Mouse (Mus musculus) megakaryocyte progenitor cell, adult 5-6 weeks (primary cell): ENCODE results near the gene Dexi. TPM values are rescaled to one million over a fixed set of nuclear protein-coding genes. Genes with fewer than 3 reads are reported as not detected.

ENCODE experiments used
- ATAC-seq: replicated peaks from 2 replicates; pipeline ENCODE4 v1.8.0; 2016; ENCODE audit warnings: mild to moderate bottlenecking, moderate TSS enrichment, inconsistent platforms; ENCODE audit not compliant: poor library complexity
- total RNA-seq, 2 experiments: library from RNA; stranded (forward) in 1 of 2; stranded (reverse) in 1 of 2; fragments of 157-497, 149-512 nt in 1 of 2; fragments of 200-1000 nt in 1 of 2; gene quantifications; 2 replicates each; pipeline versions ENCODE4 v1.2.3 to v1.2.4; 2015 to 2017

Gene Dexi
- total RNA-seq, 2 experiments from 2014 or later: 6.0 to 7.3 TPM

- peak; percentile 83 for ATAC-seq
Measured at GRCm38 (mm10) chr16:10501865-10502264, 41.0 kb downstream of the Dexi start.

- ATAC-seq: no peak
Measured at GRCm38 (mm10) chr16:10499122-10499521, 43.7 kb downstream of the Dexi start.

- ATAC-seq: no peak
Measured at GRCm38 (mm10) chr16:10498096-10498602, 44.7 kb downstream of the Dexi start.

GRCm38 (mm10) chr16:10495824-10496298 lies 47.0 kb downstream of the Dexi start:
- no peak for ATAC-seq

- ATAC-seq: no peak
Measured at GRCm38 (mm10) chr16:10492587-10492986, 50.3 kb downstream of the Dexi start.

GRCm38 (mm10) chr16:10491716-10492115 lies 51.1 kb downstream of the Dexi start:
- no peak for ATAC-seq

GRCm38 (mm10) chr16:10490503-10491150 lies 52.2 kb downstream of the Dexi start:
- no peak for ATAC-seq

GRCm38 (mm10) chr16:10489904-10490457 lies 52.9 kb downstream of the Dexi start:
- no peak for ATAC-seq

- peak; percentile 14; the same call in 1 of the 2 replicates for ATAC-seq
Measured at GRCm38 (mm10) chr16:10489483-10489882, 53.4 kb downstream of the Dexi start.

GRCm38 (mm10) chr16:10488769-10489481 lies 53.9 kb downstream of the Dexi start:
- peak; percentile 49; the same call in 1 of the 2 replicates for ATAC-seq

- peak; percentile 80 for ATAC-seq
Measured at GRCm38 (mm10) chr16:10487895-10488493, 54.9 kb downstream of the Dexi start.

GRCm38 (mm10) chr16:10486993-10487392 lies 55.9 kb downstream of the Dexi start:
- no peak for ATAC-seq

- no peak for ATAC-seq
Measured at GRCm38 (mm10) chr16:10482343-10482742, 60.5 kb downstream of the Dexi start.

- no peak for ATAC-seq
Measured at GRCm38 (mm10) chr16:10479857-10480256, 63.0 kb downstream of the Dexi start, which contains the start of gene Ciita. TSS of gene Ciita (plus strand) at chr16:10480059.

GRCm38 (mm10) chr16:10475919-10476318 lies 66.9 kb downstream of the Dexi start:
- 0 out of 2 replicates have a peak, but pooled peaks have one; percentile 31 for ATAC-seq

- no peak for ATAC-seq
Measured at GRCm38 (mm10) chr16:10474956-10475355, 67.9 kb downstream of the Dexi start.

- ATAC-seq: no peak
Measured at GRCm38 (mm10) chr16:10471950-10472349, 70.9 kb downstream of the Dexi start.

GRCm38 (mm10) chr16:10468201-10468600 lies 74.7 kb downstream of the Dexi start:
- no peak for ATAC-seq

- ATAC-seq: no peak
Measured at GRCm38 (mm10) chr16:10467391-10468107, 75.3 kb downstream of the Dexi start.

- ATAC-seq: no peak
Measured at GRCm38 (mm10) chr16:10465011-10465681, 77.7 kb downstream of the Dexi start.
